Mouse (Mus musculus) ovary, adult 18-20 months (tissue): ENCODE results near the gene Fbxo21.

Experiments used
- DNase-seq: peaks from one replicate; pipeline ENCODE4 v3.0.0; 2022; ENCODE audit warnings: low spot score, mixed read lengths

Fbxo21 gene

GRCm38 (mm10) chr5:118047091-118047757 is 70.7 kb downstream of the Fbxo21 start:
- DNase-seq, result no peak

DNA sequence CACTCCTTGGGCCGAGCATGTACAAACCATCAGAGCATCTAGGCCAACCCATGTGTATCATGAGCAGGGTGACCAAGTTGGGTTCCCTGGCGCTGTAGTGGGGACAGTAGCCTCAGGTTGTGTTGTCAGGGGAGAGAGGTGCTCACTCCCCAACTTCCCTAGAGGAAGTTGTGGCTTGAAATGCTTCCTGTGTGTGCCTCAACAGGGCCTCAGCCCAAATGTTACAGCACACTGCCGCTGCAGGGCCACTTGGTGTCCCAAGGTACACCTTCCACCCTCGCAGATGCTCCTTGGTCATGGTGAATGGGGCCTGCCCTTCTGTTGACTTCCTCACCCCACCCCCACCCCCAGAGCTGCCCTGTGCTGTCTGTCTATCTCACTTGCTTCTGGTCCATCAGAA is 71.9 kb downstream of the Fbxo21 start:
- no peak for DNase-seq

DNA sequence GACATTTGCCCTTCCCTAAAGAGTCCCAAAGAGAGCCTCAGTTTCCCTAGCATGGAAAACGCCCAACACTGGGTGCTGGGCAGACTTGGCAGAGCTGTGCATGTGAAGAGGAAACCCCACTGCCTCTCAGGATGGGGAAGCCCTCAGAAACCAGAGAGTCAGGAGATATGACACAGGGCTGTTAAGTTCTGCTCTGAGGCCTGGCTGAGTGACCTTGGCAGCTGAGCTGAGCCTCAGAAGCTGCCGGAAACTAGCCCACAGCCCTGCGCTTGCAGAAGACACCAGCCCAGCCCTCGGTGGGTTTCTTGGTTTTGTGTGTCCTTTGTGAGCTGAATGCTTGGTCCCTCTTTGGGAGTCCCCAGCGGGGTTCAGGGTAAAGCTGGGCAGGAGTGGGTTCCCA is 72.4 kb downstream of the Fbxo21 start:
- DNase-seq, result no peak

DNA sequence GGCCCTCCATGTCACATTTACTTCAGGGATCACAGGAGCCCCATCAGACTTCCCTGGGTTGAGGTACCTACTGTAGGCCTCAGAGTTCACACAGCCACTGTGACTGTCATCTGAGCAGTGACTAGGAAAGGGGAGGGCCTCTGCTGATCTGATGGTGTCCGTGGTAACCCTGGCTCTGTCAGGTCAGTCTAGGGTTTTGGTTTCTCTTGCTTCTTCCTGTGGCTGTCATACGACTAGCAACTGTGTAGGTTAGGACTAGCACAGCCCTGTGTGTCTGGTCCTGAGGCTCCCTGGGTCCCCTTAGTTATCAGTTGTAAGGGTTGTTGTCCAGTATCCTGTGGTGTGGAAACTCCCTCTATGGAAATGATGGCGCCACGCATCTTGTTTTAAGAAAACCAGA is 74.2 kb downstream of the Fbxo21 start:
- no peak for DNase-seq

DNA sequence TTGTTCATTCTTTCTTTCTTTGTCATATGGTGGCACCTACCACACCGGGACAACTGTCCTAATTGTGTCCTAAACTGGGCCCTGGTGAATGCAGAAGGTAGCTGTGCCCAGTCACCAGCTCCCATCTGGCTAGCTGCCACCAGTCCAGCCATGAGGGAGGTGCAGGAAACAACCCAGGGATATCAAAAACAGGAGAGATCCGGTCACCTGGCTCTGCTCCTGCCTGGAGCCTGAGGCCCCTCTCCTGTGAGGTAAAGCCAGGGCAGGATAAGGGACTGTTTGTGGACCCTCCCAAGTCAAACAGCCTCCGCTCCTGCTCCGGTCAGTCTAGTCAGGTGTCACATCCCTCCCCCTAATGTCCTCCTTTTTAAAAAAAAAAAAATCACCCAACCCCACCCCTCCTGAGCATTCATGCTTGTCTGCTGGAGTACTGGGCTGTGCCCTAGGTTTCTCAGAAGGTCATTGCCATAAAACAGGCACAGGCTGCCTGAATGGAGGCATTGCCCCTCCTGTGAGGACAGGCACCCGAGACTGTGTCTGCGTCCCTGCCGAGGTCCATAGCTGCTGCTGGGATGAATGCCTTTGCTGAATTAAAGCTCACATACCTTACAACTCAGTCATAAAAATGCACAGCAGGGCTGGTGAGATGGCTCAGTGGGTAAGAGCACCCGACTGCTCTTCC is 75.6 kb downstream of the Fbxo21 start:
- DNase-seq, result no peak

DNA sequence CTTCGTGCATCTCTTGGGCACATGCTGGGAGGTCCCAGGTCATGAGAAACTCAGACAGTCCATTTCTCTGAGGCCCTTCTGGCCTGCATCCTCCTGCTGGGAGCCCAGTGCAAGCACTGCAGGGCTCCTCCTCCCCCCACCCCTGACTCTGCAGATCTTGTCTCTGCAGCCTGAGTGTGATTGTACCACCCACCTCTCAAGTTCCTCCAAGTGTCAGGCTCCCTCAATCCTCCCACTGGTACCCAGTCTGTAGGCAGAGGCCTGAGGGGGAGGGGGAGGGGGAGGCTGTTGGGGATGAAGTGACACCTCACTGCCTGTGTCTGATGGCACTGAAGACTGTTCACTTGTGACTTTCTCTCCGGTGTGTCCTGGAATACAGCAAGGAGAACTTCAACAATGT is 76.7 kb downstream of the Fbxo21 start:
- no peak for DNase-seq

DNA sequence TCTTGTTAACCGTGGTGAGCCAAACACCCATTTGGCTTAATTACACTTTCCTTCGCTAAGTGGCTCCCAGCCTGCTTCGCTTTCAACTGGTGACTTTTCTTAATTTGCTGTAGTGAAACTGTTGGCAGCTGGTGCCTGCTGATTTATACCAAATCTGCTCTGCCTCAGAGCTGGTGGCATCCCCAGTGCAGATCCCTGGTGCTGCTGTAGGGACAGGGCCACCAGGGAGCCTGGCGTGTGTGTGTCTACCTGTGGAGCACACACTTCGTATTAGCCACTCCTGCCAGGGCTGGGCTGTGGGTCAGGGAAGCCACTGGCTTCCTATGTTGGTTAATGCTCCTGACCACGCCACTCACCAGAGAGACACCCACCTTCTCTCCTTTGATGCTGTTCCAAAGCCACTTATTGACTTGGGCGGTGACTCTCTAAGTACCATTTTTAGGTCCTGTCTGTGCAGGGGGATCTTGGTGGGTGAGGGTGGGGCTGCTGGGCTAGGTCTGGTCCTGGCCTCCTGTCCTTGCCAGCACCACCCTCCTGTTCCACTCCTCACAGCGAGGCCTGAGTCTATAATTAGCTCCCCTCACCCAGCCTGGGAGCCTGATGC is 81.1 kb downstream of the Fbxo21 start:
- DNase-seq, result no peak

- no peak for DNase-seq
Observed at GRCm38 (mm10) chr5:118058858-118059257, 82.3 kb downstream of the Fbxo21 start.

- no peak for DNase-seq
Observed at GRCm38 (mm10) chr5:118059646-118060045, 83.1 kb downstream of the Fbxo21 start.
